Mouse (Mus musculus) midbrain, embryonic 10.5 days (tissue): ENCODE data around the gene Tmem30a. TPM values are rescaled to one million over a fixed set of nuclear protein-coding genes. Genes with fewer than 3 reads are reported as not detected.

Source experiments
- DNase-seq: peaks from one replicate; pipeline ENCODE4 v3.0.0-alpha.2; 2017; ENCODE audit warnings: low spot score
- H3K27ac ChIP-seq: fragments of 300-500 bp; sonication (generic); replicated peaks from 2 replicates; pipeline ENCODE4 v1.5.1; 2016; ENCODE audit warnings: mild to moderate bottlenecking
- H3K27me3 ChIP-seq: fragments of 300-500 bp; sonication (generic); 2 replicates; pipeline ENCODE4 v1.6.1; 2016; ENCODE audit warnings: low read depth, mild to moderate bottlenecking; ENCODE audit not compliant: poor library complexity, severe bottlenecking
- H3K36me3 ChIP-seq: fragments of 300-500 bp; sonication (generic); 2 replicates; pipeline ENCODE4 v1.6.1; 2016; ENCODE audit warnings: mild to moderate bottlenecking, moderate library complexity
- H3K4me1 ChIP-seq: fragments of 300-500 bp; sonication (generic); 2 replicates; pipeline ENCODE4 v1.6.1; 2016
- H3K4me3 ChIP-seq: fragments of 300-500 bp; sonication (generic); 2 replicates; pipeline ENCODE4 v1.5.1; 2016; ENCODE audit warnings: mild to moderate bottlenecking, moderate library complexity
- H3K9me3 ChIP-seq: fragments of 300-500 bp; sonication (generic); replicated peaks from 2 replicates; pipeline ENCODE4 v1.6.1; 2016; ENCODE audit warnings: mild to moderate bottlenecking
- WGBS: fragments of 180-500 bp; shearing (Covaris S2); methylation state at CpG from one replicate; pipeline ENCODE4 v1.1.7; 2016; 5-methylcytosine and 5-hydroxymethylcytosine counted together
- polyA plus RNA-seq: library from polyadenylated mRNA; unstranded; fragments of >200 nt; fragmentation: Nextera tagmentation; extraction: Ambion mirVana; gene quantifications from 2 replicates; pipeline ENCODE4 v1.2.1, GENCODE M21; 2016

The Tmem30a gene
- polyA plus RNA-seq, 1 experiment from 2014 or later: 60.4 TPM

DNA sequence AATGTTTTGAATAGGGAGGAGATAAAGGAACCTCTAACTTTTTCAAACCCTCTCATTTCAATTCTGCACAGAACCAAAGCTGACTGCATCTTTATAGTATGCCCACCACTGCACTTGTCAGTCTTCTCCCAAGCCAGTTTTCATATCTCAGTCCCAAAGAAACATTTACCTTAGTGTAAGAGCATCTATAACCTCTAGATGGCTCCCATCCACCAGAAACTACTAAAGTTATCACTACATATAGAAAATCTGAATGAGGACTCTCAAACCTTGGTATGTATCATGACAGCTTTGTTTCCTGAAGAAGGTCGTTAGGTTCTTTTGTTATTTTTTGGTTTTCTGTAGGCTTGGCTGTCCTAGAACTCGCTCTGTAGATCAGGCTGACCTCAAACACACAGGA, 14.0 kb downstream of the Tmem30a start:
- no peak overlapping the region for H3K4me3 ChIP-seq
- no peak overlapping the region for H3K27ac ChIP-seq
- peaks cover 11% of the 10 kb centered on the region for H3K36me3 ChIP-seq
- H3K4me1 ChIP-seq: peaks cover 2% of the 10 kb centered on the region
- WGBS: 76% methylated on average over 2 of the region's 2 CpGs
- no peaks in the 10 kb centered on the region for H3K9me3 ChIP-seq
- DNase-seq: no peak
- H3K27me3 ChIP-seq: no peaks in the 10 kb centered on the region

DNA sequence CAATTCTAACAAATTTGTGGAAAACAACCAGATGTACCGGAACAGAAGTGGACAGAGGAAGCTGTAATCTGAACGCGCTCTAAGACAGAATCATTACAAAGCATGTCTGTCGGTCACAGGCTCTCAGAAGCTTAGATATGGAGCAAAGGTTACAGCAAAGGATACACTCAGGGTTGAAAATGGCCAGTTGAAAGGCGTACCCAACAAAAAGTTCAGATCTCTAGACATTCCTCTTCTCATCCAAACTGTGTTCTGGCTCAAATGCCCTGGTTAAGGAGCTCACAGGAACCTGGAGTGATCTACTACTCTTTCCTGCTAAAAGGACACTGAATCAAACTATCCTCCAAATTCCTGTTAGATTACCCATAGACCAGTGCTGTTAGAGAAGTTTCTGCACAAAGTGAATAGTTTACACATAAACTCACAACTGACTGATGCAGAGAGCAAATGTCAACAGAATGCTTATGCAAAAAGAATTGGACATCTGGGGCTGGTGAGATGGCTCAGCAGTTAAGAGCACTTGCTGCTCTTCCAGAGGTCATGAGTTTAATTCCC, 26.2 kb downstream of the Tmem30a start:
- 0 out of 2 replicates have a peak, but pooled peaks cover 14% of the 10 kb centered on the region for H3K36me3 ChIP-seq
- no peak overlapping the region for H3K27ac ChIP-seq
- 94% methylated on average over 5 of the region's 5 CpGs for WGBS
- no peaks in the 10 kb centered on the region for H3K4me1 ChIP-seq
- no peaks in the 10 kb centered on the region for H3K27me3 ChIP-seq
- no peak overlapping the region for H3K4me3 ChIP-seq
- H3K9me3 ChIP-seq: no peaks in the 10 kb centered on the region
- no peak for DNase-seq

DNA sequence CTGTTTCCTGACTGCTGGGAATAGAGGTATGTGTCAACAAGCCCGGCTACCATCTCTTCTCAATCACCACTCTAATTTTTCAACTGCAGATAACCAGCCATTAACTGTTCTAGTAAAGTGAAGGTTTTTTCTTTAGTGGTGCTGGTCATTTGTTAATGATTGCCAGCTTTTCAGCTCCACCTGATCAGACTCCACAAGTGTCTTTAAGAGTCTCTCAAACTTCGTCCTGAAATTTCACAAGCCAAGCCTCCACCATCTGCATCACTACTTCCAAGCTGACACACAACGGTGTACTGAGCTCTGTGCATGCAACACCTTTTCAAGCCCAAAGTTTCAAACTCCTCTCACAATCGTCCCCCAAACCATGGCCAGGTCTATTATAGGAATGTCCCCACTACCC, 28.0 kb downstream of the Tmem30a start:
- Histone ChIP-seq H3K4me3 (no peak overlapping the region), H3K36me3 (0 out of 2 replicates have a peak, but pooled peaks cover 2% of the 10 kb centered on the region)

DNA sequence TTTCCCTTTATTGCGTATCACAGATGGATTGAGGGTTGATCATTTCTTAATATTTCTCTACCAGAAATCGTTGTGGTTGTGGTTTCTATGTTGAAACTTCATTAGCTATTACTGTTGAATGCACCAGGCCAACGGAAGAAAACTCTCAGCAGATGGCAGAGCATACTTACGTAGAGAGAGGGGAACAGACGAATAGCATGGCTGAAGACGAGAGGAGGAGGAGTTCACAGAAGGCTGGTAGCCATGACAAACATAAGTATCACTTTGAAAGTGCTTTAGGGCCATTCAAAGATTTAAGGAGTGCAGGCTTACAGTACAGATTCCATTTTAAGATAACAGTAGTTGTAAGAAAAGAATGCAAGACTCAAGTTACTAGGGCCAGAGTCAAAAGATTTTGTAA, 30.8 kb downstream of the Tmem30a start:
- no peak overlapping the region for H3K27ac ChIP-seq
- peaks cover 4% of the 10 kb centered on the region for H3K36me3 ChIP-seq
- no peaks in the 10 kb centered on the region for H3K9me3 ChIP-seq

More for the DNA sequence above, 28.0 kb downstream of the Tmem30a start:
- Histone ChIP-seq H3K4me1 (peaks cover 2% of the 10 kb centered on the region; the same call in 1 of the 2 replicates), H3K27ac (no peak overlapping the region), H3K9me3 (no peaks in the 10 kb centered on the region), H3K27me3 (no peaks in the 10 kb centered on the region)
- WGBS: 86% methylated on average over 4 of the region's 4 CpGs
- DNase-seq: no peak

DNA sequence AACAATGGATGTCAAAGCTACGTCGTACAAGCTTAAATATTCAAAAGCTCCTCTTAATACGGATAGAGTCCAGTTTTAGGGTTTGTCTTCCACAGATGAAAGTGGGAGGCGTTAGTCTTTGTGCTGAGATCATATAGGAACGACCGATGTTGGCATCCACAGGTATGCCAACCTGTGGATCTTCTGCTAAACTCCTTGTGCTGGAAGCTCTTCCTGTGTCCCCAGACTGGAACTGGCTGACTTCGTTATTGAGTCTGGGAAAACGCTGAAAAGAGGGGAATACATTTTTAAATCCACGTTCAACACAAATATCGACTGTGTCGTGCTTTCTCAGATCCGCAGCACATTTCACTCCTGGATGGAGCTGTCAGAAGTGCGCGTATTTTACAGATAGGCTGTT, 33.2 kb downstream of the Tmem30a start:
- peaks cover 12% of the 10 kb centered on the region for H3K4me1 ChIP-seq
- DNase-seq: no peak
- peaks cover 28% of the 10 kb centered on the region for H3K36me3 ChIP-seq
- 12% methylated on average over 14 of the region's 14 CpGs for WGBS
- no peaks in the 10 kb centered on the region for H3K9me3 ChIP-seq
- H3K4me3 ChIP-seq: peak overlapping the region; percentile 71
- peak overlapping the region; percentile 93 for H3K27ac ChIP-seq
- no peaks in the 10 kb centered on the region for H3K27me3 ChIP-seq

More for the DNA sequence above, 30.8 kb downstream of the Tmem30a start:
- Histone ChIP-seq H3K4me1 (peaks cover 12% of the 10 kb centered on the region), H3K4me3 (no peak overlapping the region), H3K27me3 (no peaks in the 10 kb centered on the region)
- WGBS: 88% methylated on average over 6 of the region's 6 CpGs
- DNase-seq: no peak

DNA sequence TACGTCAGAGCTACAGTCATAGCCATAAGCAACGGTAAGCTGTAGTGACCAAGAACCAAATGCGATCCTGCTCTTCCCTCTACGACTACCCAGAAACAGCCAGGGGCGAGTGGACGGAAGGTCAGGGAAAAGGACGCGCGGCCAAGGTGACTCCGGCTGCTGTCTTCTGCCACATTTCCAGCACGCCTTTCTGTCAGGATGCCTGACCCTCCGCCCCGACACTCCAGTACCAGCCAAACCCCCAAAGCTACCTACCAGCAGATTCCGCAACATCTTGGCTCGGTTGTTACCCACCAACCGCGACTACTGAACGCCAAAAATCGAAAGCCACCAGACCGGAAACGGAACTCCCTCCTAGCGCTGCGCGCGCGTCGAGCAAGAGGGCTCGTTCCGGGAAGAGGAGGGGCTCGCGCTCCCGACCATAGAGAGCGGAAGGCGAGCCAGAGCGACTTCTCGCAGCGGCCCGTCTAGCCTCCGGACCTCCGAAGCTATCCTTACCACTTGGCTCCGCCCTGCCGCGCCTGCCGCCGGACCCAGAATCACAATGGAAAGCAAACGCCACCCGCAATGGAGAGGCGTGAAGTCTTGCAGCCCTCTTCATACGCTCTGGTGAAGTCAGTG, 33.8 kb downstream of the Tmem30a start, which contains the start of gene Cox7a2:
TSS of gene Cox7a2 (minus strand) at position 494 of the 621 bp plus-strand sequence.
- H3K9me3 ChIP-seq: no peaks in the 10 kb centered on the region
- under 1% methylated on average over 49 of the region's 49 CpGs for WGBS
- peaks cover 12% of the 10 kb centered on the region for H3K4me1 ChIP-seq
- DNase-seq: peak; percentile 94
- peaks cover 33% of the 10 kb centered on the region for H3K36me3 ChIP-seq
- no peaks in the 10 kb centered on the region for H3K27me3 ChIP-seq
- peak within 1 kb of the TSS; percentile 93 for H3K27ac ChIP-seq
- H3K4me3 ChIP-seq: peak within 1 kb of the TSS; percentile 71

DNA sequence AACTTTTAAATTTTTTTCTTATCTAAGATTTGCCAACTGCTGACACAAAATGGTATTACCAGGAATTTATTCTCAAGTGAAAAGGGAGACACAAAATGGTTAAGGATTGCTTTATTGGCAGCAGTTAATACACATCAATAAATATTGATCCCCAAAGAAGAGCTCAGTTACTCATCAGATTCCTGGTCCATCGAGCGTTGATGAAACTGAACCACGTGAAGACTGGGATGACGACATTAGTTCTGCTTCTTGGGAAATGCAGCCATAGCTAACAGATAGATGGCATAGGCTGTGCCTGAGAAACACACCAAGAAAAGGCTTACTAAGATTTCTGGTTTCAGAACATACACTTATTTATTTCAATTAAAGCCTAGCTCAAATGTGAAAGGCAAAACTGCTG, 38.0 kb downstream of the Tmem30a start:
- 94% methylated on average over 4 of the region's 4 CpGs for WGBS
- H3K4me1 ChIP-seq: peaks cover 10% of the 10 kb centered on the region
- H3K9me3 ChIP-seq: no peaks in the 10 kb centered on the region
- peaks cover 57% of the 10 kb centered on the region for H3K36me3 ChIP-seq
- no peak overlapping the region for H3K4me3 ChIP-seq
- H3K27ac ChIP-seq: no peak overlapping the region
- H3K27me3 ChIP-seq: no peaks in the 10 kb centered on the region
- no peak for DNase-seq

DNA sequence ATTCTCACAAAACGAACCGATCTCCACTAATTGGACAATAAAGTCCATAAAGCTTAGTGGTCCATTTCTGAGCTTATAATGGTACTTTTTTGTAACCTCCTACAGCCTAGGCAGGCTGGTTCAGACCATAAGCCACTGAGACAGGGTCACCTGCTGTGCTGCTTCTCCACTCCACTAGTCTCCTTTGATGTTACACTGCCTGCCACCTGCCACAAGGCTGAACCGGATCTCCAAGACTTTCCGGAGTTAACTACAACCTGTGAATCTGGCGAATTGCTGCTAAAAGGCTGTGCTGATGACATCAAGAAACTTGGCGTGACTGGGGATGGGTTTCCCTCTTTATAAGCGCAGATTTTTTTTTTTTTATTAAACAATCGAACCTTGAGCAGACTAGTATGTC, 41.5 kb downstream of the Tmem30a start:
- Histone ChIP-seq H3K4me3 (no peak overlapping the region), H3K27me3 (no peaks in the 10 kb centered on the region), H3K4me1 (no peaks in the 10 kb centered on the region), H3K27ac (no peak overlapping the region), H3K36me3 (peaks cover 46% of the 10 kb centered on the region), H3K9me3 (no peaks in the 10 kb centered on the region)
- DNase-seq: no peak
- 86% methylated on average over 8 of the region's 8 CpGs for WGBS

DNA sequence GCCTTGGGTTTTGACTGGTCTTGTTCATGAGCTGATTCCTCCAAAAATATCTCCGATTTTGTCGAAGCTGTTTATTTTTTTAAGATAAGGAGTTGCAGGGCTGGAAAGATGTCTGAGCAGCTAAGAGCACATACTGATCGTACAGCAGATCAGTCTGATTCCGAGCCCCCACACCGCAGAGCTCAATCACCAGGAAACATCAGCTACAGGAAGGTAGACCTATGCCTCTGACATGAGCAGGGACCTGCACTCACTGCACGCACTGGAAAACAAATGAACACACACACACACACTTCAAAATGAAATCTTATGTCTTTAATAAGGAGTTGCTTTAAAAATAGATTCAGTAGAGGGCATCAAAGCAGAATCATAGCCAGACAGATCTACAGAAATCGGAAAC, 42.6 kb downstream of the Tmem30a start:
- H3K27me3 ChIP-seq: no peaks in the 10 kb centered on the region
- H3K9me3 ChIP-seq: no peaks in the 10 kb centered on the region
- H3K4me3 ChIP-seq: no peak overlapping the region
- no peak overlapping the region for H3K27ac ChIP-seq
- no peaks in the 10 kb centered on the region for H3K4me1 ChIP-seq
- peaks cover 35% of the 10 kb centered on the region for H3K36me3 ChIP-seq
- DNase-seq: no peak
- WGBS: 81% methylated on average over 7 of the region's 7 CpGs

DNA sequence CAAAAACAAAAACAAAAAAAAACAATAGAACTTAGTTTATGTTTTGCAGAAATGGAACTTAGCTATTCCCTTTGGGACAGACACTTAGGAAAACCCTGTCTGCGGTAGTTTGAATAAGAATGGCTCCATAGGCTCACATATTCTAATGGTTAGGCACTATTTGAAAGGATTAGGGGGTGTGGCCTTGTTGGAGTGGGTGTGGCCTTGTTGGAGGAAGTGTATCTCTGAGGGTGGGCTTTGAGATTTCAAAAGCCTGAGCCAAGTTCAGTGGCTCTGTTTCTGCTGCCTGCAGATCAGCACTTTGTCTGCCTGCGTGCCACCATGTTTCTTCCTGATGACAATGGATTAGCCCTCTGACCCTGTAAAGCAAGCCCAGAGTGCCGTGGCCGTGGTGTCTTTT, 48.3 kb downstream of the Tmem30a start:
- Histone ChIP-seq H3K27ac (no peak overlapping the region), H3K4me3 (no peak overlapping the region), H3K9me3 (no peaks in the 10 kb centered on the region), H3K4me1 (no peaks in the 10 kb centered on the region), H3K36me3 (no peaks in the 10 kb centered on the region), H3K27me3 (no peaks in the 10 kb centered on the region)
- no peak for DNase-seq
- 53% methylated on average over 4 of the region's 4 CpGs for WGBS

DNA sequence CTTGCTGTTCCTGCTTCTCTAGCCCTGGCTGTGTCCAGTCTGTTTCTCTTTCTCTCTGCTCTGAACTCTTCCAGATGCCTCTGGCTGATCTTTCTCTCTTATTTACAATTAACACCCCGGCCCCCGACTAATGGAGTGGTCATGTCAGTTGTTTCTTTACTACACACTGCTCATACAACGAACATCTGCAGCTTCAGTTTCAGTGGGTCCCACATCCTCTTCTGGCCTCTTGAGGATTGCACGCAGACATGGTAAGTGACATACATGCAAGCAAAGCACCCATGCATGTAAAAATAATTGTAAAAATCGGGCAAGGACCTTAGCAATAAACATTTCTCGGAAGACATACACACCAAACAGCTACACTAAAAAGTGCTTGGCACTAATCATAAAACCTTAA, 57.7 kb downstream of the Tmem30a start:
- Histone ChIP-seq H3K27ac (no peak overlapping the region), H3K4me3 (no peak overlapping the region), H3K9me3 (no peaks in the 10 kb centered on the region), H3K27me3 (no peaks in the 10 kb centered on the region), H3K4me1 (no peaks in the 10 kb centered on the region), H3K36me3 (no peaks in the 10 kb centered on the region)
- no peak for DNase-seq
- WGBS: 90% methylated on average over 6 of the region's 6 CpGs

DNA sequence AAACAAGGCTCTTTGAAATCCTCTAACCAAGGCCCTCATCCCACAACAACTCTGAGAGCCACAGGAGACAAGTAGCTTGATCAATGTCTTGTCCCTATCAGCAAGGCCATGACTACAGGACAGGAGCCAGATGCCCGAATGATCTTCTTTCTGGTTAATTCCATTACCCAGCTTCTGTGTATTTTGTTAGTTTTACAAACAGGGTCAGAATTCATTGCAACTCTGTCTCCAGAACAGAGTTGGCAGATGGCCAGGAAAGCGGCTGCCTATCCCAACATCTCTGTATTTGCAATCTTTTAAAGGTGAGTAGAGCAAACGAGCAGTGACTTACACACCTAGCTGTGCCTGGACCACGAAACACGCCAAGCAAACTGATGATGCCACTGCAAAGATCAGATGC, 63.0 kb downstream of the Tmem30a start:
- no peak overlapping the region for H3K27ac ChIP-seq
- H3K27me3 ChIP-seq: no peaks in the 10 kb centered on the region
- DNase-seq: no peak
- no peaks in the 10 kb centered on the region for H3K9me3 ChIP-seq
- WGBS: 92% methylated on average over 5 of the region's 5 CpGs
- H3K36me3 ChIP-seq: no peaks in the 10 kb centered on the region
- no peaks in the 10 kb centered on the region for H3K4me1 ChIP-seq
- H3K4me3 ChIP-seq: no peak overlapping the region

DNA sequence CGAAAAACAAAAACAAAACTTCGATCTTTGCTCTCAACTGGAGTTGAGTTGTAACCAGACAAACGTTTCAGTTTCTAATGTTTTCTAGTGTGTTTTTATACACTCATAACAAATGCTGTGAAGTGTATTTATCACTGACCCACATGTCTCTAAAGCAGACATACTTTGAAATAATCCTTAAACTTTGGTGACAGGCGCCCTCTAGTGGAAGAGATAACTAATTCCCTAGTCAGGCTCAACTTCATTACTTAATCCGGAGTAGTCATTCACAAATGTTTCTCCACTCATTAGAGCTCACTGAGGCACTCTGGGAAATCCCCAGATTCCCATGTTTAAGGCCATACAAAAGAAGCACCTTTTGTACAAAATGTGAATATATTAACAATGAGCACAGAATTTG, 70.2 kb downstream of the Tmem30a start:
- Histone ChIP-seq H3K27me3 (peaks cover 42% of the 10 kb centered on the region), H3K4me3 (no peak overlapping the region), H3K9me3 (peaks cover 6% of the 10 kb centered on the region; the same call in 1 of the 2 replicates), H3K27ac (no peak overlapping the region), H3K4me1 (peaks cover 28% of the 10 kb centered on the region), H3K36me3 (no peaks in the 10 kb centered on the region)
- WGBS: 38% methylated on average over 5 of the region's 5 CpGs
- DNase-seq: no peak
